Mouse (Mus musculus) MEL (cell line): ENCODE data around the gene Tbxa2r.

Experiments
- BHLHE40 ChIP-seq: IDR thresholded peaks from 2 replicates; pipeline ENCODE4 v1.6.1; 2012; ENCODE audit warnings: low read depth, mild to moderate bottlenecking, inconsistent platforms, low read length, improper control_type of control experiment, borderline replicate concordance
- CHD1 ChIP-seq: IDR thresholded peaks from 2 replicates; pipeline ENCODE4 v1.6.1; 2012; ENCODE audit warnings: low read depth, mild to moderate bottlenecking, inconsistent platforms, low read length, improper control_type of control experiment
- CTCF ChIP-seq, 3 experiments: IDR thresholded peaks in 2 of 3; conservative IDR thresholded peaks in 1 of 3; 2 replicates each; pipeline ENCODE4 v1.5.1; 2011 to 2012; ENCODE audit warnings: low read length in 3 of 3, low read depth in 2 of 3, mild to moderate bottlenecking in 2 of 3, improper control_type of control experiment in 1 of 3, inconsistent platforms in 1 of 3, mixed read lengths in 1 of 3, moderate library complexity in 1 of 3; ENCODE audit not compliant: control insufficient read depth in 1 of 3, insufficient read depth in 1 of 3, poor library complexity in 1 of 3, severe bottlenecking in 1 of 3
- EP300 ChIP-seq, 2 experiments: IDR thresholded peaks; 2 replicates each; pipeline ENCODE4 v1.6.1; 2011; ENCODE audit warnings: improper control_type of control experiment in 2 of 2, low read length in 2 of 2, low read depth in 1 of 2, mild to moderate bottlenecking in 1 of 2
- ETS1 ChIP-seq: IDR thresholded peaks from 2 replicates; pipeline ENCODE4 v1.6.1; 2012; ENCODE audit warnings: low read depth, mild to moderate bottlenecking, inconsistent platforms, low read length, improper control_type of control experiment, moderate library complexity
- GATA1 ChIP-seq: IDR thresholded peaks from 2 replicates; pipeline ENCODE4 v1.6.1; 2011; ENCODE audit warnings: low read depth, low read length, improper control_type of control experiment
- HCFC1 ChIP-seq: IDR thresholded peaks from 2 replicates; pipeline ENCODE4 v1.6.1; 2012; ENCODE audit warnings: low read depth, mild to moderate bottlenecking, inconsistent platforms, low read length, improper control_type of control experiment, moderate library complexity
- MAFK ChIP-seq: IDR thresholded peaks from 2 replicates; pipeline ENCODE4 v1.6.1; 2011; ENCODE audit warnings: low read depth, mild to moderate bottlenecking, low read length, improper control_type of control experiment, borderline replicate concordance
- MAX ChIP-seq: IDR thresholded peaks from 2 replicates; pipeline ENCODE4 v1.6.1; 2011; ENCODE audit warnings: low read length, improper control_type of control experiment
- NELFE ChIP-seq: IDR thresholded peaks from 2 replicates; pipeline ENCODE4 v1.6.1; 2011; ENCODE audit warnings: low read depth, low read length, improper control_type of control experiment
- POLR2AphosphoS5 ChIP-seq: IDR thresholded peaks from 2 replicates; pipeline ENCODE4 v1.6.1; 2012; ENCODE audit warnings: low read depth, borderline replicate concordance, mild to moderate bottlenecking, inconsistent platforms, low read length, moderate library complexity, mixed read lengths
- TCF12 ChIP-seq: IDR thresholded peaks from 2 replicates; pipeline ENCODE4 v1.6.1; 2014; ENCODE audit warnings: low read depth, mild to moderate bottlenecking, inconsistent platforms, low read length, improper control_type of control experiment, moderate library complexity
- ZKSCAN1 ChIP-seq: IDR thresholded peaks from 2 replicates; pipeline ENCODE4 v1.6.1; 2012; ENCODE audit warnings: low read depth, mild to moderate bottlenecking, inconsistent platforms, low read length, improper control_type of control experiment, moderate library complexity

GRCm38 (mm10) chr10:81318589-81319329, 9.8 kb upstream of the Tbxa2r start:
- no peak for TF ChIP-seq BHLHE40
- no peak for TF ChIP-seq CTCF (IDR thresholded peaks at IDR 0.05 in 2 of 3, conservative IDR thresholded peaks at IDR 0.05 in 1 of 3; ENCODE audit: control insufficient read depth in 1 of 3, insufficient read depth in 1 of 3, low read depth in 2 of 3, low read length in 3 of 3, poor library complexity in 1 of 3, severe bottlenecking in 1 of 3)
- no peak for TF ChIP-seq NELFE
- no peak for TF ChIP-seq MAFK
- no peak for TF ChIP-seq EP300 (IDR thresholded peaks at IDR 0.05; ENCODE audit: low read depth in 1 of 2, low read length in 2 of 2)
- no peak for TF ChIP-seq POLR2AphosphoS5
- no peak for TF ChIP-seq TCF12
- TF ChIP-seq MAX = no peak
- no peak for TF ChIP-seq GATA1
- no peak for TF ChIP-seq CHD1
- TF ChIP-seq ZKSCAN1 = no peak
- no peak for TF ChIP-seq ETS1
- TF ChIP-seq HCFC1 = no peak
